Mouse (Mus musculus) hindbrain, embryonic 14.5 days (tissue): ENCODE measurements around the gene Foxi1. TPM values are rescaled to one million over a fixed set of nuclear protein-coding genes. Genes with fewer than 3 reads are reported as not detected.

Source experiments
- ATAC-seq: fragments of 200-750 bp; cut with Nextera tagmentation; 2 replicates; pipeline ENCODE4 v1.8.0; 2017; ENCODE audit warnings: moderate number of reproducible peaks, mild to moderate bottlenecking, moderate TSS enrichment, moderate library complexity; ENCODE audit not compliant: low FRiP score
- DNase-seq: peaks from one replicate; pipeline ENCODE4 v3.0.0-alpha.2; 2015; ENCODE audit warnings: low spot score
- H3K27ac ChIP-seq: fragments of 300-500 bp; sonication (generic); 2 replicates; pipeline ENCODE4 v1.5.1; 2014; ENCODE audit warnings: mild to moderate bottlenecking, moderate library complexity
- H3K27me3 ChIP-seq: fragments of 300-500 bp; sonication (generic); 2 replicates; pipeline ENCODE4 v1.6.1; 2014; ENCODE audit warnings: mild to moderate bottlenecking, low read length, mixed read lengths; ENCODE audit not compliant: control insufficient read depth, insufficient read depth
- H3K36me3 ChIP-seq: fragments of 300-500 bp; sonication (generic); replicated peaks from 2 replicates; pipeline ENCODE4 v1.6.1; 2014; ENCODE audit not compliant: control insufficient read depth, insufficient read depth
- H3K4me1 ChIP-seq: fragments of 300-500 bp; sonication (generic); replicated peaks from 2 replicates; pipeline ENCODE4 v1.6.1; 2014; ENCODE audit warnings: antibody characterized with exemption, low read length, mixed read lengths; ENCODE audit not compliant: control insufficient read depth, insufficient read depth
- H3K4me2 ChIP-seq: fragments of 300-500 bp; sonication (generic); replicated peaks from 2 replicates; pipeline ENCODE4 v1.6.1; 2014; ENCODE audit warnings: mild to moderate bottlenecking, moderate library complexity
- H3K4me3 ChIP-seq: fragments of 300-500 bp; sonication (generic); replicated peaks from 2 replicates; pipeline ENCODE4 v1.5.1; 2014; ENCODE audit warnings: mild to moderate bottlenecking, low read length
- H3K9ac ChIP-seq: fragments of 300-500 bp; sonication (generic); 2 replicates; pipeline ENCODE4 v1.6.1; 2014
- H3K9me3 ChIP-seq: fragments of 300-500 bp; sonication (generic); 2 replicates; pipeline ENCODE4 v1.6.1; 2016; ENCODE audit warnings: low read length; ENCODE audit not compliant: control insufficient read depth
- WGBS: fragments of 180-500 bp; shearing (Covaris S2); extraction: QIAGEN DNeasy Blood & Tissue Kit; methylation state at CpG from one replicate; pipeline ENCODE4 v1.1.7; 2014; 5-methylcytosine and 5-hydroxymethylcytosine counted together
- polyA plus RNA-seq: library from polyadenylated mRNA; unstranded; fragments of >200 nt; fragmentation: Nextera tagmentation; extraction: Ambion mirVana; gene quantifications from 2 replicates; pipeline ENCODE4 v1.2.1, GENCODE M21; 2014

The Foxi1 gene
- polyA plus RNA-seq, 1 experiment from 2014 or later, result not detected

DNA sequence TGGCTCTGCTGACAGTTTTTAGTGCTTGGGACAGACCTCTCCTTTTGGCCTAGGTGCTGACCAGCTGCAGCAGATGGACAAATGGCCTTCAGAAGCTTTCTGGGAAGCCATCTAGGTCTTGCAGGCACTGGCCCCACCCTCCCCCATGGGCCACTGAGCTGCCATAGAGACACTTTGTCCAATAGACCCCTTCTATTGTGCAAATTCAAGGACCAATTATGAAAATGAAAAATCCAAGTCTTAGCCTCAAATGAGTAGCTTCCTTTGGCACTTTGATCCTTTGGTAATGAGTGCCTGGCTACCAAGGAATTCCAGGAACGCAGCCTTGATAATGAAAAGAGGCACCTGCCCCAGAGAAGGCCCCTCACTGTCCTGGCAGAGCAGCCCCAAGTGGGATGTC, 36.7 kb downstream of the Foxi1 start:
- Histone ChIP-seq H3K36me3 (no peaks in the 10 kb centered on the region), H3K4me3 (no peak overlapping the region), H3K9me3 (no peaks in the 10 kb centered on the region), H3K27ac (no peak overlapping the region), H3K9ac (no peak overlapping the region), H3K4me2 (no peak overlapping the region), H3K4me1 (no peaks in the 10 kb centered on the region), H3K27me3 (no peaks in the 10 kb centered on the region)
- WGBS, result 90% methylated on average over 1 of the region's 1 CpGs
- DNase-seq (no peak), ATAC-seq (no peak)

DNA sequence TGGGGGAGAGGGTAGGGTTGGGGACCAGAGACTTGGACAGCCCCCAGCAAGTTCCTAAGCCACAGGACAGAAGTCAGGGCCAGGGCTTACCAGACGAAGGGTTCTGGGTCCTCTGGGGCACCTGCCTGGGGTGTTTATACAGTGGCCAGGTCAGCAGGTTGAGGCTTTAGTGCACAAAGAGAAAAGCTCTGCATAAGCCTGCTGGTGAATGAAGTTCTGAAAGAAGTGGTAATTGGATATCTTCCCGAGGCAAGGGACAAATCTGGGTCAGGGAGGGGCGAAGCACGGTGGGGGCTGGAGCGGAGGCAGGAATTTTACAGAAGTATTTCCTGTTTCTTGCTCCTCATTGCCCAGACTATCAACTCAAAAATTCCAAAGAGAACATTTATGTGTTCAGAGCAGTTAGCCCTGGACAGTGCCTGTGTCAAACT, 38.4 kb downstream of the Foxi1 start:
- Histone ChIP-seq H3K4me2 (no peak overlapping the region), H3K4me3 (no peak overlapping the region), H3K9me3 (no peaks in the 10 kb centered on the region), H3K27ac (no peak overlapping the region), H3K36me3 (no peaks in the 10 kb centered on the region), H3K27me3 (no peaks in the 10 kb centered on the region), H3K9ac (no peak overlapping the region), H3K4me1 (no peaks in the 10 kb centered on the region)
- WGBS, result 48% methylated on average over 5 of the region's 5 CpGs
- DNase-seq (no peak), ATAC-seq (no peak)

GRCm38 (mm10) chr11:34166392-34166791, 41.5 kb downstream of the Foxi1 start:
- Histone ChIP-seq H3K4me1 (no peaks in the 10 kb centered on the region), H3K27me3 (no peaks in the 10 kb centered on the region), H3K9ac (no peak overlapping the region), H3K4me2 (no peak overlapping the region), H3K9me3 (peaks cover 3% of the 10 kb centered on the region; the same call in 1 of the 2 replicates), H3K27ac (no peak overlapping the region), H3K4me3 (no peak overlapping the region), H3K36me3 (no peaks in the 10 kb centered on the region)
- 91% methylated on average over 4 of the region's 4 CpGs for WGBS
- DNase-seq (no peak), ATAC-seq (no peak)

- Histone ChIP-seq H3K4me2 (no peak overlapping the region), H3K9ac (no peak overlapping the region), H3K9me3 (peaks cover 7% of the 10 kb centered on the region; the same call in 1 of the 2 replicates), H3K4me1 (no peaks in the 10 kb centered on the region), H3K4me3 (no peak overlapping the region), H3K27ac (no peak overlapping the region), H3K27me3 (no peaks in the 10 kb centered on the region), H3K36me3 (no peaks in the 10 kb centered on the region)
- DNase-seq, result no peak
- 98% methylated on average over 11 of the region's 11 CpGs for WGBS
- ATAC-seq, result no peak
These were observed 42.6 kb downstream of the Foxi1 start for GRCm38 (mm10) chr11:34165278-34165677.

- Histone ChIP-seq H3K9ac (no peak overlapping the region), H3K9me3 (peaks cover 7% of the 10 kb centered on the region; the same call in 1 of the 2 replicates), H3K36me3 (no peaks in the 10 kb centered on the region), H3K27ac (no peak overlapping the region), H3K4me2 (no peak overlapping the region), H3K4me1 (no peaks in the 10 kb centered on the region), H3K4me3 (no peak overlapping the region), H3K27me3 (no peaks in the 10 kb centered on the region)
- ATAC-seq (no peak), DNase-seq (no peak)
- 81% methylated on average over 9 of the region's 9 CpGs for WGBS
These were observed 49.0 kb downstream of the Foxi1 start for GRCm38 (mm10) chr11:34158916-34159315.

DNA sequence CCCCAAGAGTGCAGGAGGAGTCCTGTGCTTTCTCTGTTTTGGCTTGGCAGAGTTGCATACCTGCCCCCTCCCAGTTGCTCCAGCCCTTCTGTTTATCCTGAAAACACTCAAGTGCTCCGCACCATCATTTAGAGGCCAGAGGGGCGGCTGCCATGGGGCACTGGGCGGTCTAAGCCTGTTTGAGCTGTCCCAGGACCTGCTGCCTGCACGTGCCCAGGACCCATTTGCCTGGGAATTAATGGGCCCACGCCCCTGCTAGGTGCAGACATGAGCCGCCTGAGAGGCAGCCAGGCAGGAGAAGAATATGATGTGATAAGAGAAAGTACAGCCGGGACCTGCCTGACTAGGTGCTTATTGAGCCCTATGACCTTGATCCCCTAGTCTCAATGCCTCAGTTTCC, 52.7 kb downstream of the Foxi1 start:
- DNase-seq (no peak), ATAC-seq (no peak)
- Histone ChIP-seq H3K36me3 (no peaks in the 10 kb centered on the region), H3K4me2 (no peak overlapping the region), H3K9me3 (no peaks in the 10 kb centered on the region), H3K4me1 (no peaks in the 10 kb centered on the region), H3K9ac (no peak overlapping the region), H3K27me3 (no peaks in the 10 kb centered on the region), H3K4me3 (no peak overlapping the region), H3K27ac (no peak overlapping the region)
- 80% methylated on average over 7 of the region's 7 CpGs for WGBS

Other genes starting within 250 kb of the Foxi1 start
- gene Kcnmb1, start 245.1 kb downstream of the Foxi1 start, polyA plus RNA-seq, result 0.18 and 0.25 TPM in 2 replicates
- gene Kcnip1, start 214.9 kb downstream of the Foxi1 start, polyA plus RNA-seq, result 110 and 126 TPM in 2 replicates
- gene Lcp2, start 161.2 kb downstream of the Foxi1 start, polyA plus RNA-seq, result 1.8 and 2.0 TPM in 2 replicates
- 10.7 and 16.5 TPM in 2 replicates for gene 4930469K13Rik, start 109.5 kb downstream of the Foxi1 start, polyA plus RNA-seq
- 2.8 and 3.5 TPM in 2 replicates for gene Fam196b, start 106.7 kb upstream of the Foxi1 start, polyA plus RNA-seq